Mouse (Mus musculus) lung, postnatal 0 days (tissue): ENCODE measurements around the gene Gyg.

ENCODE experiments used
- CTCF ChIP-seq: IDR thresholded peaks from 2 replicates; pipeline ENCODE4 v1.5.1; 2016; ENCODE audit warnings: antibody characterized with exemption, mild to moderate bottlenecking
- EP300 ChIP-seq: IDR thresholded peaks from 2 replicates; pipeline ENCODE4 v1.6.1; 2016; ENCODE audit warnings: antibody characterized with exemption, mild to moderate bottlenecking, control low read depth

GRCm38 (mm10) chr3:20167487-20167886 lies 12.4 kb upstream of the Gyg start:
- no peak for TF ChIP-seq CTCF
- no peak for TF ChIP-seq EP300
